27 mouse cellular contexts compared by ENCODE assay signal in genomic region chr4:130694982-130695381, GRCm38 (mm10). TPM values are rescaled to one million over a fixed set of nuclear protein-coding genes. Genes with fewer than 3 reads are reported as not detected.
A peak's percentile ranks its signal among the peaks of the same experiment; 100 is the strongest.
DNase-seq lines count a peak whose midpoint lies in the region; ATAC-seq and TF ChIP-seq lines count a peak whose summit lies in the region.
"Had no signal": no experiment of that assay in that cellular context is flagged by ENCODE, and none has a peak within 500 bp of the region (broad histone marks: within the 10 kb centered on the region; RNA-seq: fewer than 3 reads in every experiment).

No protein-coding gene starts in this region.

- peaks cover 1% of the 10 kb centered on the region; the same call in 1 of the 2 replicates for H3K36me3 ChIP-seq in kidney, adult 2 months (ENCODE audit: control insufficient read depth, insufficient read depth, low read length)
- peaks cover 46% of the 10 kb centered on the region for H3K36me3 ChIP-seq in liver, embryonic 12.5 days
- H3K36me3 ChIP-seq: midbrain, embryonic 15.5 days; neural tube, embryonic 12.5 days had no signal

- TF ChIP-seq CTCF in gastrocnemius, adult 2 months (IDR thresholded peaks at IDR 0.05): no peak
- TF ChIP-seq CTCF in kidney, adult 2 months (conservative IDR thresholded peaks at IDR 0.05; ENCODE audit: insufficient read depth, insufficient read length, low read depth, low read length): no peak

- WGBS in kidney, adult 2 months: 76% methylated on average over 3 of the region's 3 CpGs
- 78% methylated on average over 3 of the region's 3 CpGs for WGBS in liver, embryonic 12.5 days (ENCODE audit: insufficient replicate concordance)

- H3K9ac ChIP-seq in liver, embryonic 12.5 days: peak overlapping the region; percentile 27; the same call in 1 of the 2 replicates
- H3K9ac ChIP-seq: embryonic facial prominence, embryonic 13.5 days; forebrain, postnatal 0 days; hindbrain, embryonic 13.5 days; midbrain, embryonic 15.5 days; neural tube, embryonic 12.5 days had no signal

- H3K27ac ChIP-seq in gastrocnemius, adult 2 months: peak overlapping the region; percentile 29; the same call in 1 of the 2 replicates
- H3K27ac ChIP-seq in kidney, adult 2 months (ENCODE audit: insufficient read depth, low read depth, low read length): peak overlapping the region; percentile 0; the same call in 1 of the 2 replicates
- H3K27ac ChIP-seq in liver, embryonic 12.5 days: peak overlapping the region; percentile 68
- H3K27ac ChIP-seq: embryonic facial prominence, embryonic 13.5 days; hindbrain, embryonic 13.5 days; layer of hippocampus, adult 2 months; limb, embryonic 10.5 days; macrophage; midbrain, embryonic 15.5 days; neural tube, embryonic 12.5 days had no signal

- no peaks in the 10 kb centered on the region for H3K9me3 ChIP-seq in liver, embryonic 12.5 days (replicated peaks)
- H3K9me3 ChIP-seq: embryonic facial prominence, embryonic 13.5 days; hindbrain, embryonic 13.5 days; limb, embryonic 10.5 days; midbrain, embryonic 15.5 days; neural tube, embryonic 12.5 days had no signal

- no peak overlapping the region for H3K4me3 ChIP-seq in gastrocnemius, adult 2 months
- H3K4me3 ChIP-seq in kidney, adult 2 months (ENCODE audit: insufficient read depth, low read depth, low read length): no peak overlapping the region
- H3K4me3 ChIP-seq in liver, embryonic 12.5 days: no peak overlapping the region
- H3K4me3 ChIP-seq: embryonic facial prominence, embryonic 13.5 days; hindbrain, embryonic 13.5 days; layer of hippocampus, adult 2 months; limb, embryonic 10.5 days; midbrain, embryonic 15.5 days; neural tube, embryonic 12.5 days had no signal

- no peak for DNase-seq in gastrocnemius, adult 2 months
- no peak for DNase-seq in gastrocnemius, adult 18-20 months (ENCODE audit: low spot score)
- no peak for DNase-seq in kidney, adult 2 months
- no peak for DNase-seq in kidney, postnatal 36 days
- no peak for DNase-seq in cerebellum, postnatal 4 days (ENCODE audit: low spot score in 2 of 2)
- DNase-seq in urinary bladder, postnatal 36 days (ENCODE audit: low spot score in 2 of 2): no peak
- no peak for DNase-seq in ovary, postnatal 36 days (ENCODE audit: low spot score)
- DNase-seq: cerebellum, adult 11-12 months; cerebellum, postnatal 10 days; forebrain, postnatal 0 days; gastrocnemius, postnatal 36 days; heart, postnatal 36 days; kidney, adult 8-10 months; kidney, postnatal 10 days; retina, postnatal 1 day; right cerebral cortex, postnatal 25 days; thymus, postnatal 25 days had no signal

- H3K4me1 ChIP-seq in kidney, adult 2 months (ENCODE audit: control insufficient read depth, insufficient read depth, low read length): peaks cover 9% of the 10 kb centered on the region
- peaks cover 57% of the 10 kb centered on the region for H3K4me1 ChIP-seq in liver, embryonic 12.5 days
- H3K4me1 ChIP-seq: limb, embryonic 10.5 days; neural tube, embryonic 12.5 days had no signal

- H3K4me2 ChIP-seq in liver, embryonic 12.5 days: peak overlapping the region; percentile 8; the same call in 1 of the 2 replicates
- H3K4me2 ChIP-seq: embryonic facial prominence, embryonic 13.5 days; hindbrain, embryonic 13.5 days; midbrain, embryonic 15.5 days; neural tube, embryonic 12.5 days had no signal

- TF ChIP-seq POLR2A in kidney, adult 2 months (IDR thresholded peaks at IDR 0.05; ENCODE audit: low read depth, low read length): no peak

- ATAC-seq in liver, embryonic 12.5 days: peak; percentile 77
- ATAC-seq: forebrain, postnatal 0 days; lung, postnatal 0 days; midbrain, embryonic 15.5 days; Patski had no signal

- intact Hi-C loops in gastrocnemius, adult 2 months (cut with DNase I): no loop called here

- H3K27me3 ChIP-seq in kidney, adult 2 months (replicated peaks; ENCODE audit: control insufficient read depth, insufficient read depth, low read length): no peaks in the 10 kb centered on the region
- H3K27me3 ChIP-seq in liver, embryonic 12.5 days (replicated peaks): no peaks in the 10 kb centered on the region
- H3K27me3 ChIP-seq: embryonic facial prominence, embryonic 13.5 days; hindbrain, embryonic 13.5 days; midbrain, embryonic 15.5 days; neural tube, embryonic 12.5 days; Patski had no signal

RNA-seq across cellular contexts. Expression of gene Pum1, which starts 31.9 kb away (rescaled TPM):
- total RNA-seq in gastrocnemius, adult 2 months (2021): 10 to 100 TPM; 42.4 to 42.6 TPM
- 10 to 100 TPM; 40.7 to 43.2 TPM for total RNA-seq in gastrocnemius, adult 18-20 months (2021)
- 45.9 and 52.4 TPM in 2 replicates for polyA plus RNA-seq in kidney, adult 2 months (2012; rRNA removed)
- 43.2 and 43.7 TPM in 2 replicates for polyA plus RNA-seq in liver, embryonic 12.5 days (2016; fragmentation: Nextera tagmentation; extraction: Ambion mirVana)

Comparison
In these comparisons a context has a peak if more than half of its experiments do, and no peak if none do; other contexts are left out.
1. H3K27ac ChIP-seq: peak in every context shown above with its lines; median percentile 68 in liver, embryonic 12.5 days; 29 in gastrocnemius, adult 2 months; 0 in kidney, adult 2 months.